Mouse (Mus musculus): ENCODE measurements around the gene Gm5475. TPM values are rescaled to one million over a fixed set of nuclear protein-coding genes. Genes with fewer than 3 reads are reported as not detected.

Gene Gm5475
- polyA plus RNA-seq, 1 experiment from 2014 or later, result 0.14 TPM

GRCm38 (mm10) chr15:100443126-100443922 is 21.4 kb downstream of the Gm5475 start:
- Histone ChIP-seq H3K4me1 (ENCODE audit: control insufficient read depth, insufficient read depth, low read length) (no peaks in the 10 kb centered on the region), H3K9ac (replicated peaks; ENCODE audit: low read length) (peak overlapping the region; percentile 62), H3K4me2 (ENCODE audit: low read depth, low read length) (peak overlapping the region; percentile 54), H3K9me3 (replicated peaks; ENCODE audit: control insufficient read depth, low read length) (no peaks in the 10 kb centered on the region), H3K36me3 (replicated peaks; ENCODE audit: control insufficient read depth, insufficient read depth, low read depth, low read length) (no peaks in the 10 kb centered on the region), H3K27ac (replicated peaks; ENCODE audit: low read depth, low read length) (0 out of 2 replicates have a peak overlapping the region, but pooled peaks have one; percentile 0), H3K27me3 (ENCODE audit: control insufficient read depth, insufficient read depth, low read length) (no peaks in the 10 kb centered on the region), H3K4me3 (ENCODE audit: low read depth, low read length) (peak overlapping the region; percentile 34)
- ATAC-seq (replicated peaks; ENCODE audit: insufficient number of reproducible peaks, low FRiP score, low TSS enrichment, low read depth) (peak; percentile 93), DNase-seq (ENCODE audit: low spot score) (peak; percentile 95)
- 8% methylated on average over 21 of the region's 31 CpGs for WGBS

- DNase-seq (ENCODE audit: low spot score) (no peak), ATAC-seq (replicated peaks; ENCODE audit: insufficient number of reproducible peaks, low FRiP score, low TSS enrichment, low read depth) (no peak)
- Histone ChIP-seq H3K9ac (replicated peaks; ENCODE audit: low read length) (no peak overlapping the region), H3K27ac (replicated peaks; ENCODE audit: low read depth, low read length) (no peak overlapping the region), H3K4me1 (ENCODE audit: control insufficient read depth, insufficient read depth, low read length) (no peaks in the 10 kb centered on the region), H3K36me3 (replicated peaks; ENCODE audit: control insufficient read depth, insufficient read depth, low read depth, low read length) (no peaks in the 10 kb centered on the region), H3K4me2 (ENCODE audit: low read depth, low read length) (no peak overlapping the region), H3K4me3 (ENCODE audit: low read depth, low read length) (no peak overlapping the region), H3K27me3 (ENCODE audit: control insufficient read depth, insufficient read depth, low read length) (no peaks in the 10 kb centered on the region), H3K9me3 (replicated peaks; ENCODE audit: control insufficient read depth, low read length) (no peaks in the 10 kb centered on the region)
- WGBS, result 82% methylated on average over 2 of the region's 2 CpGs
Measured at GRCm38 (mm10) chr15:100446887-100447286, 24.9 kb downstream of the Gm5475 start.

DNA sequence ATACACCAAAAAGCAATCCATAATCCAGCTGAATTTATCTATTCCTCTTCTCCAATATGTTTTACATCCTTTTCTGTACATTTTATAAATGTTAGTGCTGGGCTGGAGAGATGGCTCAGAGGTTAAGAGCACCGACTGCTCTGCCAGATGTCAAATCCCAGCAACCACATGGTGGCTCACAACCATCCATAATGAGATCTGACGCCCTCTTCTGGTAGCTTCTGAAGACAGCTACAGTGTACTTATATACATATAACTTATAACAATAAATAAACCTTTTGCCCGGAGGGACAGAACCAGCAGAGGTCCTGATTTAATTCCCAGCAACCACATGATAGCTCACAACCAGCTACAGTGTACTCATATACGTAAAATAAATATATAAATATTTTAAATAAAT is 26.6 kb downstream of the Gm5475 start:
- Histone ChIP-seq H3K4me1 (ENCODE audit: control insufficient read depth, insufficient read depth, low read length) (no peaks in the 10 kb centered on the region), H3K4me2 (ENCODE audit: low read depth, low read length) (no peak overlapping the region), H3K9me3 (replicated peaks; ENCODE audit: control insufficient read depth, low read length) (no peaks in the 10 kb centered on the region), H3K4me3 (ENCODE audit: low read depth, low read length) (no peak overlapping the region), H3K9ac (replicated peaks; ENCODE audit: low read length) (no peak overlapping the region), H3K27ac (replicated peaks; ENCODE audit: low read depth, low read length) (no peak overlapping the region), H3K36me3 (replicated peaks; ENCODE audit: control insufficient read depth, insufficient read depth, low read depth, low read length) (no peaks in the 10 kb centered on the region), H3K27me3 (ENCODE audit: control insufficient read depth, insufficient read depth, low read length) (no peaks in the 10 kb centered on the region)
- ATAC-seq (replicated peaks; ENCODE audit: insufficient number of reproducible peaks, low FRiP score, low TSS enrichment, low read depth) (no peak), DNase-seq (ENCODE audit: low spot score) (no peak)
- WGBS, result 72% methylated on average over 4 of the region's 4 CpGs

DNA sequence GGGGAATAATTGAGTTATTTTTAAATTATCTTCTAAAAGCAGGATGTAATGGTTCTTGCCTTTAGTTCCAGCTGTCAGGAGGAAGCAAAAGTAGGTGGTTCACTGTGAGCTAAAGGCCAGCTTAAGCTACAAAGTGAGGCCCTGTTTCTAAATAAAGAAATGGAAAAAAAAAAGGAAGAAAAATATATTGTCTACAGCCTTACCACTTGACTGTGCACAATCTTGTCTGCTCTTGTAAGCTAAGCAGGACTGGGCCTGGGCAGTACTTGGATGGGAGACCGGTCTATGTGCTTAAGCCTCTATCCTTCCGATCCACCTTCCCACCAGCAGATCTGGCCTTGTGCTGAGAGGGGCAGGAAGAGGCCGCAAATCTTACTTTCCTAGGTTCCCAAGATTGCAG is 27.5 kb downstream of the Gm5475 start:
- Histone ChIP-seq H3K4me3 (ENCODE audit: low read depth, low read length) (no peak overlapping the region), H3K9ac (replicated peaks; ENCODE audit: low read length) (no peak overlapping the region), H3K36me3 (replicated peaks; ENCODE audit: control insufficient read depth, insufficient read depth, low read depth, low read length) (no peaks in the 10 kb centered on the region), H3K27ac (replicated peaks; ENCODE audit: low read depth, low read length) (no peak overlapping the region), H3K9me3 (replicated peaks; ENCODE audit: control insufficient read depth, low read length) (no peaks in the 10 kb centered on the region), H3K4me1 (ENCODE audit: control insufficient read depth, insufficient read depth, low read length) (no peaks in the 10 kb centered on the region), H3K27me3 (ENCODE audit: control insufficient read depth, insufficient read depth, low read length) (no peaks in the 10 kb centered on the region), H3K4me2 (ENCODE audit: low read depth, low read length) (no peak overlapping the region)
- DNase-seq (ENCODE audit: low spot score), result no peak
- no peak for ATAC-seq (replicated peaks; ENCODE audit: insufficient number of reproducible peaks, low FRiP score, low TSS enrichment, low read depth)
- 93% methylated on average over 3 of the region's 3 CpGs for WGBS

GRCm38 (mm10) chr15:100451245-100451644 is 29.3 kb downstream of the Gm5475 start:
- Histone ChIP-seq H3K27me3 (ENCODE audit: control insufficient read depth, insufficient read depth, low read length) (no peaks in the 10 kb centered on the region), H3K4me3 (ENCODE audit: low read depth, low read length) (no peak overlapping the region), H3K9me3 (replicated peaks; ENCODE audit: control insufficient read depth, low read length) (no peaks in the 10 kb centered on the region), H3K4me1 (ENCODE audit: control insufficient read depth, insufficient read depth, low read length) (no peaks in the 10 kb centered on the region), H3K9ac (replicated peaks; ENCODE audit: low read length) (no peak overlapping the region), H3K4me2 (ENCODE audit: low read depth, low read length) (no peak overlapping the region), H3K27ac (replicated peaks; ENCODE audit: low read depth, low read length) (no peak overlapping the region), H3K36me3 (replicated peaks; ENCODE audit: control insufficient read depth, insufficient read depth, low read depth, low read length) (no peaks in the 10 kb centered on the region)
- DNase-seq (ENCODE audit: low spot score), result peak; percentile 18
- 65% methylated on average over 16 of the region's 16 CpGs for WGBS
- no peak for ATAC-seq (replicated peaks; ENCODE audit: insufficient number of reproducible peaks, low FRiP score, low TSS enrichment, low read depth)

GRCm38 (mm10) chr15:100452486-100452885 is 30.5 kb downstream of the Gm5475 start:
- Histone ChIP-seq H3K4me3 (ENCODE audit: low read depth, low read length) (no peak overlapping the region), H3K4me1 (ENCODE audit: control insufficient read depth, insufficient read depth, low read length) (no peaks in the 10 kb centered on the region; the same call in 1 of the 2 replicates), H3K4me2 (ENCODE audit: low read depth, low read length) (no peak overlapping the region), H3K36me3 (replicated peaks; ENCODE audit: control insufficient read depth, insufficient read depth, low read depth, low read length) (no peaks in the 10 kb centered on the region), H3K27me3 (ENCODE audit: control insufficient read depth, insufficient read depth, low read length) (no peaks in the 10 kb centered on the region), H3K27ac (replicated peaks; ENCODE audit: low read depth, low read length) (no peak overlapping the region), H3K9me3 (replicated peaks; ENCODE audit: control insufficient read depth, low read length) (no peaks in the 10 kb centered on the region), H3K9ac (replicated peaks; ENCODE audit: low read length) (no peak overlapping the region)
- 78% methylated on average over 11 of the region's 11 CpGs for WGBS
- ATAC-seq (replicated peaks; ENCODE audit: insufficient number of reproducible peaks, low FRiP score, low TSS enrichment, low read depth) (no peak), DNase-seq (ENCODE audit: low spot score) (no peak)

- no peak overlapping the region for H3K4me3 ChIP-seq (ENCODE audit: low read depth, low read length)
- no peaks in the 10 kb centered on the region for H3K36me3 ChIP-seq (replicated peaks; ENCODE audit: control insufficient read depth, insufficient read depth, low read depth, low read length)
- WGBS, result 61% methylated on average over 7 of the region's 7 CpGs
- H3K27me3 ChIP-seq (ENCODE audit: control insufficient read depth, insufficient read depth, low read length), result no peaks in the 10 kb centered on the region
- H3K4me1 ChIP-seq (ENCODE audit: control insufficient read depth, insufficient read depth, low read length), result no peaks in the 10 kb centered on the region; the same call in 1 of the 2 replicates
- DNase-seq (ENCODE audit: low spot score) (no peak), ATAC-seq (replicated peaks; ENCODE audit: insufficient number of reproducible peaks, low FRiP score, low TSS enrichment, low read depth) (no peak)
- H3K27ac ChIP-seq (replicated peaks; ENCODE audit: low read depth, low read length), result no peak overlapping the region
- H3K9me3 ChIP-seq (replicated peaks; ENCODE audit: control insufficient read depth, low read length), result no peaks in the 10 kb centered on the region
- H3K9ac ChIP-seq (replicated peaks; ENCODE audit: low read length), result no peak overlapping the region
- no peak overlapping the region for H3K4me2 ChIP-seq (ENCODE audit: low read depth, low read length)
Measured at GRCm38 (mm10) chr15:100456356-100456991, 34.5 kb downstream of the Gm5475 start.

- no peak overlapping the region for H3K4me2 ChIP-seq (ENCODE audit: low read depth, low read length)
- DNase-seq (ENCODE audit: low spot score), result peak; percentile 92
Measured at GRCm38 (mm10) chr15:100457340-100457739, 35.4 kb downstream of the Gm5475 start.

More at GRCm38 (mm10) chr15:100457340-100457739, 35.4 kb downstream of the Gm5475 start:
- ATAC-seq (replicated peaks; ENCODE audit: insufficient number of reproducible peaks, low FRiP score, low TSS enrichment, low read depth), result no peak
- H3K4me3 ChIP-seq (ENCODE audit: low read depth, low read length), result no peak overlapping the region
- no peaks in the 10 kb centered on the region for H3K9me3 ChIP-seq (replicated peaks; ENCODE audit: control insufficient read depth, low read length)
- no peaks in the 10 kb centered on the region; the same call in 1 of the 2 replicates for H3K4me1 ChIP-seq (ENCODE audit: control insufficient read depth, insufficient read depth, low read length)
- no peak overlapping the region for H3K9ac ChIP-seq (replicated peaks; ENCODE audit: low read length)
- WGBS, result 6% methylated on average over 17 of the region's 17 CpGs
- no peaks in the 10 kb centered on the region for H3K27me3 ChIP-seq (ENCODE audit: control insufficient read depth, insufficient read depth, low read length)
- no peaks in the 10 kb centered on the region for H3K36me3 ChIP-seq (replicated peaks; ENCODE audit: control insufficient read depth, insufficient read depth, low read depth, low read length)
- no peak overlapping the region for H3K27ac ChIP-seq (replicated peaks; ENCODE audit: low read depth, low read length)
